Mouse (Mus musculus): ENCODE results near the gene Ccdc170. TPM values are rescaled to one million over a fixed set of nuclear protein-coding genes. Genes with fewer than 3 reads are reported as not detected.

Ccdc170 gene
- polyA plus RNA-seq, 1 experiment from 2014 or later: not detected

- no peaks in the 10 kb centered on the region for H3K9me3 ChIP-seq (ENCODE audit: control insufficient read depth, low read length)
- H3K4me2 ChIP-seq (replicated peaks; ENCODE audit: low read depth): no peak overlapping the region
- H3K36me3 ChIP-seq (ENCODE audit: control insufficient read depth, insufficient read depth, low read length): no peaks in the 10 kb centered on the region
- H3K27me3 ChIP-seq (ENCODE audit: control insufficient read depth, insufficient read depth, low read length): no peaks in the 10 kb centered on the region
- no peak overlapping the region for H3K27ac ChIP-seq (replicated peaks)
- H3K4me1 ChIP-seq (replicated peaks; ENCODE audit: control insufficient read depth, insufficient read depth): no peaks in the 10 kb centered on the region
- 78% methylated on average over 8 of the region's 8 CpGs for WGBS
- H3K4me3 ChIP-seq (ENCODE audit: low read depth, low read length): no peak overlapping the region
- H3K9ac ChIP-seq (ENCODE audit: low read length): no peak overlapping the region
- TF ChIP-seq EP300 (optimal IDR thresholded peaks at IDR 0.05): no peak
- TF ChIP-seq CTCF (IDR thresholded peaks at IDR 0.05; ENCODE audit: low read depth): no peak
- DNase-seq (ENCODE audit: low spot score) (no peak), ATAC-seq (ENCODE audit: low FRiP score, low TSS enrichment) (no peak)
Observed at GRCm38 (mm10) chr10:4481695-4482094, 607 bp upstream of the Ccdc170 start.

GRCm38 (mm10) chr10:4483848-4484247, 1.5 kb downstream of the Ccdc170 start:
- Histone ChIP-seq H3K27me3 (ENCODE audit: control insufficient read depth, insufficient read depth, low read length) (no peaks in the 10 kb centered on the region), H3K27ac (replicated peaks) (no peak overlapping the region), H3K9ac (ENCODE audit: low read length) (no peak overlapping the region), H3K4me3 (ENCODE audit: low read depth, low read length) (no peak overlapping the region), H3K4me2 (replicated peaks; ENCODE audit: low read depth) (no peak overlapping the region), H3K9me3 (ENCODE audit: control insufficient read depth, low read length) (no peaks in the 10 kb centered on the region), H3K4me1 (replicated peaks; ENCODE audit: control insufficient read depth, insufficient read depth) (no peaks in the 10 kb centered on the region), H3K36me3 (ENCODE audit: control insufficient read depth, insufficient read depth, low read length) (no peaks in the 10 kb centered on the region)
- DNase-seq (ENCODE audit: low spot score): no peak
- 100% methylated on average over 1 of the region's 1 CpGs for WGBS
- ATAC-seq (ENCODE audit: low FRiP score, low TSS enrichment): no peak
- TF ChIP-seq CTCF (IDR thresholded peaks at IDR 0.05; ENCODE audit: low read depth): no peak
- no peak for TF ChIP-seq EP300 (optimal IDR thresholded peaks at IDR 0.05)

- no peak for DNase-seq (ENCODE audit: low spot score)
- Histone ChIP-seq H3K27me3 (ENCODE audit: control insufficient read depth, insufficient read depth, low read length) (no peaks in the 10 kb centered on the region), H3K9ac (ENCODE audit: low read length) (no peak overlapping the region), H3K9me3 (ENCODE audit: control insufficient read depth, low read length) (no peaks in the 10 kb centered on the region), H3K4me1 (replicated peaks; ENCODE audit: control insufficient read depth, insufficient read depth) (no peaks in the 10 kb centered on the region), H3K4me2 (replicated peaks; ENCODE audit: low read depth) (no peak overlapping the region), H3K4me3 (ENCODE audit: low read depth, low read length) (no peak overlapping the region), H3K36me3 (ENCODE audit: control insufficient read depth, insufficient read depth, low read length) (no peaks in the 10 kb centered on the region), H3K27ac (replicated peaks) (no peak overlapping the region)
- 77% methylated on average over 9 of the region's 9 CpGs for WGBS
- no peak for ATAC-seq (ENCODE audit: low FRiP score, low TSS enrichment)
- TF ChIP-seq EP300 (optimal IDR thresholded peaks at IDR 0.05): no peak
- no peak for TF ChIP-seq CTCF (IDR thresholded peaks at IDR 0.05; ENCODE audit: low read depth)
Observed at GRCm38 (mm10) chr10:4484986-4485385, 2.7 kb downstream of the Ccdc170 start.

- Histone ChIP-seq H3K4me1 (replicated peaks; ENCODE audit: control insufficient read depth, insufficient read depth) (no peaks in the 10 kb centered on the region), H3K4me2 (replicated peaks; ENCODE audit: low read depth) (no peak overlapping the region), H3K27ac (replicated peaks) (no peak overlapping the region), H3K9ac (ENCODE audit: low read length) (no peak overlapping the region), H3K4me3 (ENCODE audit: low read depth, low read length) (no peak overlapping the region), H3K9me3 (ENCODE audit: control insufficient read depth, low read length) (no peaks in the 10 kb centered on the region), H3K36me3 (ENCODE audit: control insufficient read depth, insufficient read depth, low read length) (no peaks in the 10 kb centered on the region), H3K27me3 (ENCODE audit: control insufficient read depth, insufficient read depth, low read length) (no peaks in the 10 kb centered on the region)
- ATAC-seq (ENCODE audit: low FRiP score, low TSS enrichment) (no peak), DNase-seq (ENCODE audit: low spot score) (no peak)
- WGBS: 75% methylated on average over 5 of the region's 5 CpGs
- TF ChIP-seq EP300 (optimal IDR thresholded peaks at IDR 0.05): no peak
- no peak for TF ChIP-seq CTCF (IDR thresholded peaks at IDR 0.05; ENCODE audit: low read depth)
Observed at GRCm38 (mm10) chr10:4489865-4490264, 7.6 kb downstream of the Ccdc170 start.

GRCm38 (mm10) chr10:4491281-4491680, 9.0 kb downstream of the Ccdc170 start:
- WGBS: 49% methylated on average over 2 of the region's 3 CpGs
- no peak for DNase-seq (ENCODE audit: low spot score)

GRCm38 (mm10) chr10:4492045-4492444, 9.7 kb downstream of the Ccdc170 start:
- no peak for TF ChIP-seq CTCF (IDR thresholded peaks at IDR 0.05; ENCODE audit: low read depth)
- TF ChIP-seq EP300 (optimal IDR thresholded peaks at IDR 0.05): no peak
- ATAC-seq (ENCODE audit: low FRiP score, low TSS enrichment): no peak

More at GRCm38 (mm10) chr10:4491281-4491680, 9.0 kb downstream of the Ccdc170 start:
- no peaks in the 10 kb centered on the region for H3K27me3 ChIP-seq (ENCODE audit: control insufficient read depth, insufficient read depth, low read length)
- H3K9ac ChIP-seq (ENCODE audit: low read length): no peak overlapping the region
- H3K27ac ChIP-seq (replicated peaks): no peak overlapping the region
- no peaks in the 10 kb centered on the region for H3K36me3 ChIP-seq (ENCODE audit: control insufficient read depth, insufficient read depth, low read length)
- TF ChIP-seq CTCF (IDR thresholded peaks at IDR 0.05; ENCODE audit: low read depth) (no peak), EP300 (optimal IDR thresholded peaks at IDR 0.05) (no peak)
- H3K4me2 ChIP-seq (replicated peaks; ENCODE audit: low read depth): no peak overlapping the region
- no peaks in the 10 kb centered on the region for H3K4me1 ChIP-seq (replicated peaks; ENCODE audit: control insufficient read depth, insufficient read depth)
- H3K9me3 ChIP-seq (ENCODE audit: control insufficient read depth, low read length): no peaks in the 10 kb centered on the region
- ATAC-seq (ENCODE audit: low FRiP score, low TSS enrichment): no peak
- H3K4me3 ChIP-seq (ENCODE audit: low read depth, low read length): no peak overlapping the region

More at GRCm38 (mm10) chr10:4492045-4492444, 9.7 kb downstream of the Ccdc170 start:
- Histone ChIP-seq H3K4me1 (replicated peaks; ENCODE audit: control insufficient read depth, insufficient read depth) (no peaks in the 10 kb centered on the region), H3K27ac (replicated peaks) (no peak overlapping the region), H3K9me3 (ENCODE audit: control insufficient read depth, low read length) (no peaks in the 10 kb centered on the region), H3K4me2 (replicated peaks; ENCODE audit: low read depth) (no peak overlapping the region), H3K9ac (ENCODE audit: low read length) (no peak overlapping the region), H3K36me3 (ENCODE audit: control insufficient read depth, insufficient read depth, low read length) (no peaks in the 10 kb centered on the region), H3K27me3 (ENCODE audit: control insufficient read depth, insufficient read depth, low read length) (no peaks in the 10 kb centered on the region), H3K4me3 (ENCODE audit: low read depth, low read length) (no peak overlapping the region)
- 39% methylated on average over 1 of the region's 1 CpGs for WGBS
- DNase-seq (ENCODE audit: low spot score): no peak

Data from stomach, postnatal 0 days (tissue).